Mouse (Mus musculus): ENCODE data around the gene Ppp1r13l. TPM values are rescaled to one million over a fixed set of nuclear protein-coding genes. Genes with fewer than 3 reads are reported as not detected.
A peak's percentile ranks its signal among the peaks of the same experiment; 100 is the strongest.

The Ppp1r13l gene
- polyA plus RNA-seq, 1 experiment from 2014 or later, result 2.6 TPM

- peak; percentile 24 for DNase-seq (ENCODE audit: low spot score)
- Histone ChIP-seq H3K27ac (no peak overlapping the region), H3K9me3 (ENCODE audit: control insufficient read depth, low read length) (no peaks in the 10 kb centered on the region), H3K9ac (no peak overlapping the region), H3K27me3 (ENCODE audit: control insufficient read depth, insufficient read depth, low read length) (no peaks in the 10 kb centered on the region), H3K4me2 (replicated peaks) (peak overlapping the region; percentile 96; the same call in 1 of the 2 replicates), H3K4me3 (replicated peaks; ENCODE audit: low read length) (no peak overlapping the region), H3K4me1 (replicated peaks; ENCODE audit: control insufficient read depth, insufficient read depth, low read length) (peaks cover 11% of the 10 kb centered on the region), H3K36me3 (replicated peaks; ENCODE audit: control insufficient read depth, insufficient read depth) (no peaks in the 10 kb centered on the region)
- ATAC-seq (ENCODE audit: low FRiP score), result no peak
- WGBS, result 81% methylated on average over 2 of the region's 2 CpGs
These were observed 27.6 kb upstream of the Ppp1r13l start for GRCm38 (mm10) chr7:19331910-19332309.

GRCm38 (mm10) chr7:19332709-19333352 is 26.7 kb upstream of the Ppp1r13l start:
- H3K9me3 ChIP-seq (ENCODE audit: control insufficient read depth, low read length), result no peaks in the 10 kb centered on the region
- ATAC-seq (ENCODE audit: low FRiP score) (peak; percentile 60), DNase-seq (ENCODE audit: low spot score) (peak; percentile 77)
- peaks cover 2% of the 10 kb centered on the region; the same call in 1 of the 2 replicates for H3K4me1 ChIP-seq (replicated peaks; ENCODE audit: control insufficient read depth, insufficient read depth, low read length)
- H3K36me3 ChIP-seq (replicated peaks; ENCODE audit: control insufficient read depth, insufficient read depth), result no peaks in the 10 kb centered on the region
- WGBS, result 1% methylated on average over 52 of the region's 52 CpGs
- H3K27ac ChIP-seq, result peak overlapping the region; percentile 84
- H3K9ac ChIP-seq, result peak overlapping the region; percentile 97
- H3K4me2 ChIP-seq (replicated peaks), result peak overlapping the region; percentile 96
- H3K4me3 ChIP-seq (replicated peaks; ENCODE audit: low read length), result peak overlapping the region; percentile 78
- H3K27me3 ChIP-seq (ENCODE audit: control insufficient read depth, insufficient read depth, low read length), result no peaks in the 10 kb centered on the region

GRCm38 (mm10) chr7:19335583-19335982 is 24.0 kb upstream of the Ppp1r13l start:
- Histone ChIP-seq H3K4me1 (replicated peaks; ENCODE audit: control insufficient read depth, insufficient read depth, low read length) (peaks cover 2% of the 10 kb centered on the region; the same call in 1 of the 2 replicates), H3K4me3 (replicated peaks; ENCODE audit: low read length) (no peak overlapping the region), H3K4me2 (replicated peaks) (no peak overlapping the region), H3K36me3 (replicated peaks; ENCODE audit: control insufficient read depth, insufficient read depth) (no peaks in the 10 kb centered on the region), H3K27ac (no peak overlapping the region), H3K9ac (no peak overlapping the region), H3K9me3 (ENCODE audit: control insufficient read depth, low read length) (no peaks in the 10 kb centered on the region), H3K27me3 (ENCODE audit: control insufficient read depth, insufficient read depth, low read length) (no peaks in the 10 kb centered on the region)
- ATAC-seq (ENCODE audit: low FRiP score), result no peak
- no peak for DNase-seq (ENCODE audit: low spot score)
- 45% methylated on average over 3 of the region's 3 CpGs for WGBS

- Histone ChIP-seq H3K9ac (no peak overlapping the region), H3K36me3 (replicated peaks; ENCODE audit: control insufficient read depth, insufficient read depth) (no peaks in the 10 kb centered on the region), H3K9me3 (ENCODE audit: control insufficient read depth, low read length) (no peaks in the 10 kb centered on the region), H3K4me1 (replicated peaks; ENCODE audit: control insufficient read depth, insufficient read depth, low read length) (peaks cover 8% of the 10 kb centered on the region), H3K4me2 (replicated peaks) (no peak overlapping the region), H3K27ac (no peak overlapping the region), H3K27me3 (ENCODE audit: control insufficient read depth, insufficient read depth, low read length) (peaks cover 13% of the 10 kb centered on the region), H3K4me3 (replicated peaks; ENCODE audit: low read length) (no peak overlapping the region)
- WGBS, result 69% methylated on average over 10 of the region's 10 CpGs
- DNase-seq (ENCODE audit: low spot score) (no peak), ATAC-seq (ENCODE audit: low FRiP score) (no peak)
These were observed 22.4 kb upstream of the Ppp1r13l start for GRCm38 (mm10) chr7:19337122-19337521.

- Histone ChIP-seq H3K27ac (no peak overlapping the region), H3K4me3 (replicated peaks; ENCODE audit: low read length) (no peak overlapping the region), H3K9me3 (ENCODE audit: control insufficient read depth, low read length) (no peaks in the 10 kb centered on the region), H3K27me3 (ENCODE audit: control insufficient read depth, insufficient read depth, low read length) (peaks cover 15% of the 10 kb centered on the region), H3K9ac (no peak overlapping the region), H3K36me3 (replicated peaks; ENCODE audit: control insufficient read depth, insufficient read depth) (no peaks in the 10 kb centered on the region), H3K4me1 (replicated peaks; ENCODE audit: control insufficient read depth, insufficient read depth, low read length) (peaks cover 13% of the 10 kb centered on the region), H3K4me2 (replicated peaks) (no peak overlapping the region)
- ATAC-seq (ENCODE audit: low FRiP score) (no peak), DNase-seq (ENCODE audit: low spot score) (no peak)
- WGBS, result 59% methylated on average over 2 of the region's 2 CpGs
These were observed 21.5 kb upstream of the Ppp1r13l start for GRCm38 (mm10) chr7:19338060-19338459.

- no peak for ATAC-seq (ENCODE audit: low FRiP score)
- Histone ChIP-seq H3K4me2 (replicated peaks) (no peak overlapping the region), H3K9ac (no peak overlapping the region), H3K27ac (no peak overlapping the region), H3K4me1 (replicated peaks; ENCODE audit: control insufficient read depth, insufficient read depth, low read length) (peaks cover 13% of the 10 kb centered on the region), H3K27me3 (ENCODE audit: control insufficient read depth, insufficient read depth, low read length) (peaks cover 15% of the 10 kb centered on the region), H3K36me3 (replicated peaks; ENCODE audit: control insufficient read depth, insufficient read depth) (no peaks in the 10 kb centered on the region), H3K9me3 (ENCODE audit: control insufficient read depth, low read length) (no peaks in the 10 kb centered on the region), H3K4me3 (replicated peaks; ENCODE audit: low read length) (no peak overlapping the region)
- DNase-seq (ENCODE audit: low spot score), result no peak
- 83% methylated on average over 7 of the region's 7 CpGs for WGBS
These were observed 21.0 kb upstream of the Ppp1r13l start for GRCm38 (mm10) chr7:19338596-19338995.

- no peak for ATAC-seq (ENCODE audit: low FRiP score)
- 22% methylated on average over 10 of the region's 10 CpGs for WGBS
- no peak overlapping the region for H3K4me3 ChIP-seq (replicated peaks; ENCODE audit: low read length)
These were observed 18.3 kb upstream of the Ppp1r13l start for GRCm38 (mm10) chr7:19341250-19341649.

GRCm38 (mm10) chr7:19341761-19342409 is 17.7 kb upstream of the Ppp1r13l start:
- WGBS, result under 1% methylated on average over 41 of the region's 41 CpGs
- H3K4me1 ChIP-seq (replicated peaks; ENCODE audit: control insufficient read depth, insufficient read depth, low read length), result peaks cover 27% of the 10 kb centered on the region
- ATAC-seq (ENCODE audit: low FRiP score) (no peak), DNase-seq (ENCODE audit: low spot score) (no peak)
- H3K27ac ChIP-seq, result no peak overlapping the region
- peak overlapping the region; percentile 92 for H3K4me2 ChIP-seq (replicated peaks)
- no peaks in the 10 kb centered on the region for H3K36me3 ChIP-seq (replicated peaks; ENCODE audit: control insufficient read depth, insufficient read depth)
- H3K27me3 ChIP-seq (ENCODE audit: control insufficient read depth, insufficient read depth, low read length), result peaks cover 15% of the 10 kb centered on the region
- H3K9me3 ChIP-seq (ENCODE audit: control insufficient read depth, low read length), result no peaks in the 10 kb centered on the region
- H3K4me3 ChIP-seq (replicated peaks; ENCODE audit: low read length), result peak overlapping the region; percentile 39
- peak overlapping the region; percentile 62 for H3K9ac ChIP-seq

More at GRCm38 (mm10) chr7:19341250-19341649, 18.3 kb upstream of the Ppp1r13l start:
- H3K27me3 ChIP-seq (ENCODE audit: control insufficient read depth, insufficient read depth, low read length), result peaks cover 15% of the 10 kb centered on the region
- no peak overlapping the region for H3K27ac ChIP-seq
- peak overlapping the region; percentile 92 for H3K4me2 ChIP-seq (replicated peaks)
- no peak overlapping the region for H3K9ac ChIP-seq
- DNase-seq (ENCODE audit: low spot score), result no peak
- no peaks in the 10 kb centered on the region for H3K36me3 ChIP-seq (replicated peaks; ENCODE audit: control insufficient read depth, insufficient read depth)
- no peaks in the 10 kb centered on the region for H3K9me3 ChIP-seq (ENCODE audit: control insufficient read depth, low read length)
- peaks cover 27% of the 10 kb centered on the region for H3K4me1 ChIP-seq (replicated peaks; ENCODE audit: control insufficient read depth, insufficient read depth, low read length)

GRCm38 (mm10) chr7:19342481-19343027 is 17.0 kb upstream of the Ppp1r13l start:
- Histone ChIP-seq H3K4me1 (replicated peaks; ENCODE audit: control insufficient read depth, insufficient read depth, low read length) (peaks cover 27% of the 10 kb centered on the region), H3K27me3 (ENCODE audit: control insufficient read depth, insufficient read depth, low read length) (peaks cover 15% of the 10 kb centered on the region), H3K4me2 (replicated peaks) (peak overlapping the region; percentile 92), H3K4me3 (replicated peaks; ENCODE audit: low read length) (peak overlapping the region; percentile 39), H3K9me3 (ENCODE audit: control insufficient read depth, low read length) (no peaks in the 10 kb centered on the region), H3K27ac (no peak overlapping the region), H3K9ac (peak overlapping the region; percentile 62; the same call in 1 of the 2 replicates), H3K36me3 (replicated peaks; ENCODE audit: control insufficient read depth, insufficient read depth) (no peaks in the 10 kb centered on the region)
- DNase-seq (ENCODE audit: low spot score), result peak; percentile 94
- no peak for ATAC-seq (ENCODE audit: low FRiP score)
- WGBS, result 1% methylated on average over 27 of the region's 27 CpGs
